Mouse (Mus musculus): ENCODE results near the gene Smarcc2. TPM values are rescaled to one million over a fixed set of nuclear protein-coding genes. Genes with fewer than 3 reads are reported as not detected.
"Not testable (repeated sequence)": the region's sequence is repeated elsewhere in the genome, so short reads cannot be mapped to it uniquely, and the experiment has no call there.

Gene Smarcc2
- total RNA-seq, 2 experiments from 2014 or later, result 199 to 211 TPM

GRCm38 (mm10) chr10:128489785-128490184 lies 30.7 kb downstream of the Smarcc2 start:
- no peak for DNase-seq (ENCODE audit: low spot score in 2 of 2)
- intact Hi-C loops (cut with DNase I), result loop anchor here (5.0 kb wide), 1 partner anchor 48 kb away; no protein-coding TSS in a partner anchor

DNA sequence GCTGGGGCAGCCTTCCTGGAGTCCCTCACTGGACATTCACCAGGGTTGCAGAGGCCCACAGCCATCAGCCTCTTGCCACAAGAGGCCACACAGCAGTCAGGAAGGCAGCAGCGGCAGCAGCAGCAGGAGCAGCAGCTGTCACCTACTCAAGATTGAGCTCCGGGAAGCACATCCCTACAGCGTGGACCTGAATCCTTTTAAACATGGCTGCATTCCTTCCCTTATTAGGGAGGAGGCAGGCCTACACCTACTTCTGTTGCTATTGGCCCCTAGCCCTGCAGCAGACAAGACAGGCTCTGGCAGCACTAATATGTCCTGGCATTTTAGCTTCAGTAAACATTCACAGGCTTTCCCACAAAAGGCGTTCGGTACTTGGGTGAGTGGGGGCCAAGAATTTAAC lies 31.2 kb downstream of the Smarcc2 start:
- intact Hi-C loops (cut with DNase I), result loop anchor here (5.0 kb wide), 1 partner anchor 47 kb away; no protein-coding TSS in a partner anchor
- DNase-seq (ENCODE audit: low spot score in 2 of 2), result no peak

DNA sequence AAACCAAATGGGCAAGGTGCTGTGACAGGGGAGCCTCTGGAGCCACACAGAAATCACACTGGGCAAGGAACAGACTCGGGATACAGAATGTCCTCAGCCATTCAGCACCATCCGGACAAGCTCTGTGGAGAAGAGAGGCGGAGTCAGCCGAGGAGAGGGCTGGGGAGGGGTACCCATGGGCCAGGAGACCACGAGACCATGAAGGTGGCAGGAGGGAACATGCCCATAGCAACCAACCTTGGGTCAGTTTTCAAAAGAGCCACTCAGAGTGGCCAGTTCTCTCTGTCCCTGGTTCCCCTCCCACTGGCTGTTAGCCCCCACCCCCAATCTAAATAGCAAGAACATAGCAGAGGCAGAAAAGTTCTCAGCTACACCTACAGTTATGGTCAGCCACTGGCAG lies 31.9 kb downstream of the Smarcc2 start:
- DNase-seq (ENCODE audit: low spot score in 2 of 2), result no peak

GRCm38 (mm10) chr10:128491495-128491894 lies 32.4 kb downstream of the Smarcc2 start:
- DNase-seq (ENCODE audit: low spot score in 2 of 2), result no peak
- intact Hi-C loops (cut with DNase I), result loop anchor here (5.0 kb wide), 1 partner anchor 46 kb away; no protein-coding TSS in a partner anchor

More for the DNA sequence above, 31.9 kb downstream of the Smarcc2 start:
- intact Hi-C loops (cut with DNase I), result loop anchor here (5.0 kb wide), 1 partner anchor 46 kb away; no protein-coding TSS in a partner anchor

GRCm38 (mm10) chr10:128492051-128492450 lies 33.0 kb downstream of the Smarcc2 start:
- intact Hi-C loops (cut with DNase I), result loop anchor here (5.0 kb wide), 1 partner anchor 45 kb away; no protein-coding TSS in a partner anchor
- DNase-seq (ENCODE audit: low spot score in 2 of 2), result not testable (repeated sequence)

DNA sequence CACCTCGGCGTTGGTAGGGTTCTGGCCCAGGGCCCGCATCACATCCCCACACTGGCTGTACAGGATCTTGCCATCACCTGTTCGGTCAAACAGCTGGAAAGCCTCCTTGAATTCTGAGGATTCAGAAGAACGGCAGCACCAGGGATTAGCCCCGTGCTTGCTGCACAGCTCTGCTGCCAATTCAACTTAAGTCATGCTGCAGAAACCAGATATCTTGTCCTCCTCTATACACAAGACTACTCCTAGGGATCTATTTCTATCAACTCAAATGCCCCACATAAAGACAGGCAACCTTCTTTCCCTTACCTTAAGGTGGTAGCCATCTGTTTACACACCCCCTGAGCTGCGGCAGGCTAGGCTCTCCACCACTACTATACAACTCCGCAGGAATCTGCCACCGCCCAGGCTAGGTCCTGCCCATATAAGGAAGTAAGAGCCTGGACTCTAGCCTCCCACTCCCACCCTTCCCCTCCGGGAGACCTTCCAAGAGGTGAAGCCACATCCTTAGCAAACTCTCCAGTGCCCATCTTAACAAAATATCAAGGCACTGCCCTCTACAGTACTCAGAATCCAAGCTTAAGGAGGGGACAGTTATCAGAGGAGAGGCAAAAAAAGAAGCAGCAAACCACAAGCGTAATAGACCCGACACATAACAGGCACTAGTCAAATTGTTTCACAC lies 33.7 kb downstream of the Smarcc2 start:
- intact Hi-C loops (cut with DNase I), result loop anchor here (5.0 kb wide), 1 partner anchor 45 kb away; no protein-coding TSS in a partner anchor
- DNase-seq (ENCODE audit: low spot score in 2 of 2), result peak; percentile 58 to 61

GRCm38 (mm10) chr10:128493319-128493694 lies 34.3 kb downstream of the Smarcc2 start:
- DNase-seq (ENCODE audit: low spot score in 2 of 2), result no peak
- intact Hi-C loops (cut with DNase I), result loop anchor here (5.0 kb wide), 1 partner anchor 44 kb away; no protein-coding TSS in a partner anchor

DNA sequence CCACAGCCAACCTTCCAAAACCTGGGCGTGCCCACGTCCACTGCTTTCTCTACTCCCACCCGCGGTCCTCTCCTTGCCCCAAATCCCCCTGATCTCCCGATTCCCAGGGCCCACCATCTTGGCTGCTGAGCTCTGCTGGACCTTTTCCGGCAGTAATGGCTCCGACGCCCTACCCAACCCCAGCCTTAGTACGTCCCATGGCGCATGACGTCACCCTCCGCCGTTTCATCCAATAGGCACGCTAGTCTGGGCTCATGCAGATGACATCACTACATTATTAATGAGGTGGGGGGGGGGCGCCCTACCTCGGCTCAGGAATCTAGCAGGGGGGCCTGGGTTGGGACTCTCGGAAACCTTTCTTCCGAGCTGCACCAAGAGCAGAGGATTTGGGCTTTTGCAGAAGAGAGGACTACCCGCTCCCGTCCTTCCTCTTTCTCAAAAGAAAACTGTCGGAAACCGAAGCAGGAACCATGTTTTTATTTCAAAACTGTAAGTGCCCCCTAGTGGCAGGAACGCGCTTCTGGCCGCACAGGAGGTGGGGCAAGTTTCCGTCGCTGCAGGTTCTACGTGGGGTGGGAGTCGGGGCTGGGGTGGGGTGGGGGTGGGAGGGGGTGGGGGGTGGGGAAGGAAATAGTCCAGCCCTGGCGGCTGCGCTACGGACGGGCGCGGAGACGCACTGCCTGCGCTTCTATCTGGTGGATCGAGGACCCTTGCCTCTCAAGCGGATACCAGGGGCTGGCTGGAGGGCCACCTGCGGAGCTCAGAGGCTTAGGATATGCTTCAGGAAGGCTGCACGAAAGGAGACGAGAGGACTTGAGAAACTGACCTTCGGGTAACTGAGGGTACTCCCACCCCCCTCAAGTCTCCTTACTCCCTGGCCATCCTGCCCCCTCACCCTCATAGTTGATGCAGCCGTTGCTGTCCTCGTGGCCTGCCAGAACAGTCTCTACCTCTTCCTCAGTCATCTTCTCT lies 34.9 kb downstream of the Smarcc2 start, which contains the start of gene Myl6:
Gene Myl6, minus strand, starts transcription at position 451 of the 972 bp plus-strand sequence.
- intact Hi-C loops (cut with DNase I), result loop anchor here (5.0 kb wide), 1 partner anchor 43 kb away; no protein-coding TSS in a partner anchor

GRCm38 (mm10) chr10:128494667-128495245 lies 35.7 kb downstream of the Smarcc2 start:
- intact Hi-C loops (cut with DNase I), result loop anchor here (5.0 kb wide), 1 partner anchor 43 kb away; no protein-coding TSS in a partner anchor
- no peak for DNase-seq (ENCODE audit: low spot score in 2 of 2)

More for the DNA sequence above, 34.9 kb downstream of the Smarcc2 start, which contains the start of gene Myl6:
- DNase-seq (ENCODE audit: low spot score in 2 of 2), result peak; percentile 99

- intact Hi-C loops (cut with DNase I), result no loop called here
- DNase-seq (ENCODE audit: low spot score in 2 of 2), result no peak
Observed at GRCm38 (mm10) chr10:128495270-128495669, 36.2 kb downstream of the Smarcc2 start.

- no peak for DNase-seq (ENCODE audit: low spot score in 2 of 2)
- intact Hi-C loops (cut with DNase I), result no loop called here
Observed at GRCm38 (mm10) chr10:128495903-128496302, 36.9 kb downstream of the Smarcc2 start.

DNA sequence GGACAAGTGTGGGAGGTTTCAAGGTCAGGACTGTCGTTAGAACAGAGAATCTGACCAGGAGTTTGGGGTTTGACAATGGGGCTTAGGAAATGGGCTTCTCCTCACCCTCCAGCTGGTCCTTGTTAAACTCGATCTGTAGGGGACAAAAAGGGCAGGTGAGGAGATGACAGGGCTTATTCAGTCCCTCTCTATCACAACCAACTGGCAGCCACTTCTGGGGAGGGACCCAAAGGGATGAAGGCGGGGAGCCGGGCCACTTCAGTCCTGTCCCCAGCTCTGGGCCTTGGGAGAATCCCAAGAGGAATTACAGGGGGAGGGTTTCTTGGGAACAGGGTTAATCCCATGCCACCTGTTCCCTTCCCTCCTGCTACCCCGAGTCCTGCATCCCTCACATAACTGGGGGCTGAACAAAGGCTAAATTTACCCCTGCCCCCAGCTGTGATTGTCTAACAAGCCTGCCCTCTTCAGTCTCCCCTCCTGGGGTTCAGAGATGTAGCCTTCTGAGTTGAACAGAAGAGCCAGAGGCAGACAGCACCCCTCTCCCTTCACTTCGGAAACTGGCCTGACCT lies 37.5 kb downstream of the Smarcc2 start:
- no peak for DNase-seq (ENCODE audit: low spot score in 2 of 2)
- intact Hi-C loops (cut with DNase I), result no loop called here

- intact Hi-C loops (cut with DNase I), result no loop called here
- no peak for DNase-seq (ENCODE audit: low spot score in 2 of 2)
Observed at GRCm38 (mm10) chr10:128497134-128497737, 38.2 kb downstream of the Smarcc2 start.

DNA sequence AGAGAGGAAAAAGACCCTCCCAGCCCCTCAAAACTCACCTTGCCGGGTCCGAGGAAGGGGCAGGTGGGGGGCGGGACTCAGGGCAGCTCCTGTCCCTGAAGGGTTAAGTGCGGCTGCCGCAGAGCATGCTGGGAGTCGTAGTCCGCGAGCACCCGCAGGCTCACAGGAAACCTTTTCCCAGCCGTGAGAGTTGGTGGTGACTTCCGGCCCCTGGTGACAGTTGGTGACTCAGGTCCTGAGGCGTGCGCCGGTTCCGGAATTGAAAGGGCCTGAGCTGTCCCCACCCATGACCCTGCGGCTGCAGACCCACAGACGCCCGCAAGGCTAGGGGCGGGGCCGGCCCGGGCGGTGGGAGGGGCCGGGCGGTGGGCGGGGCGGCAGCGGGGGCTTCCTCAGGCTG lies 39.5 kb downstream of the Smarcc2 start, which contains the start of gene Myl6b:
Gene Myl6b, minus strand, starts transcription at position 96 of the 400 bp plus-strand sequence.
- intact Hi-C loops (cut with DNase I), result no loop called here

DNA sequence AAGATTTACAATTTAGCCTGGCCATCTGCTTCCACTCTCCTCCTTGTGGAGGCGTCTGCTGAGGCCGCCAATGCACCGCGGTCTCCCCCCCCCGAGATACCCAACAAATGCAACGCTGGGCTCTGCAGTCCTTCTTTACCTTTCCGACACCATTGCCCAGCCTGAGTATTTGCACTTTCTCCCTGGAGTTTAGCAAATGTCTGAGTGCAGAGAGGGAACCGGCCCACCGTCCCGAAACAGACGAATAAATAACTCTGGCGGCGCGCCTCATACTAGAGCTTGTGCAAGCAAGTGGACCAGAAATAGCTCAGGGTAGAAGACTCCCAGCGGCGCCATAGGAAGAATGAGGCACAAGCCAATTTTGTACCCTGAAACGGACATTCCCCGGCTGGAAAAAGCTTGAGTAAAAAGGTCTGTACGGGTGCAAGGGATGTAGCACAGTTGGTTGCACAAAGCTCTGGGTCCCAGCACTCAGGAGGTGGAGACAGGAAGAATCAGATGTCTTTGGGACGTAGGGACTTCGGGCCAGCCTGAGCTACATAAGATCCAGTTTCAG lies 40.1 kb downstream of the Smarcc2 start:
- intact Hi-C loops (cut with DNase I), result no loop called here
- DNase-seq (ENCODE audit: low spot score in 2 of 2), result peak; percentile 61 to 67

More for the DNA sequence above, 39.5 kb downstream of the Smarcc2 start, which contains the start of gene Myl6b:
- DNase-seq (ENCODE audit: low spot score in 2 of 2), result peak; percentile 94 to 97

- no peak for DNase-seq (ENCODE audit: low spot score in 2 of 2)
- intact Hi-C loops (cut with DNase I), result no loop called here
Observed at GRCm38 (mm10) chr10:128502341-128502740, 43.3 kb downstream of the Smarcc2 start.

DNA sequence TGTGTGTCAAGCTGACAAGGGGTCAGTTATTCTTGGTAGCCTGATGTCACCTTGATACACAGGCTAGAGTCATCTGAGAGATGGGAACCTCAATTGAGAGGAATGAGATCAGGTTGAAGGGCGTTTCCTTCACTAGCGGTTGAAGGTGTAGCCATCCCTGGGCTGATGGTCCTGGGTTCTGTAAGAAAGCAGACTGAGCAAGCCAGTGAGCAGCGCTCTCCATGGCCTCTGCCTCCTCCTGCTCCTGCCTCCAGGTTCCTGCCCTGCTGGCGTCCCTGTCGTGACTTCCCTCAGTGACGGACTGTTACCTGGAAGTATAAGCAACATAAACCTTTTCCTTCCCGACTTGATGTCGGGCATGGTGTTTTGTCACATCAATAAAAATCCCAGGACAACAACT lies 44.5 kb downstream of the Smarcc2 start:
- intact Hi-C loops (cut with DNase I), result no loop called here
- DNase-seq (ENCODE audit: low spot score in 2 of 2), result no peak

- DNase-seq (ENCODE audit: low spot score in 2 of 2), result no peak
- intact Hi-C loops (cut with DNase I), result no loop called here
Observed at GRCm38 (mm10) chr10:128504012-128504411, 45.0 kb downstream of the Smarcc2 start.

Measured in left cerebral cortex, postnatal 14 days (tissue).